Mouse (Mus musculus): ENCODE measurements around the gene Prickle1.

DNA sequence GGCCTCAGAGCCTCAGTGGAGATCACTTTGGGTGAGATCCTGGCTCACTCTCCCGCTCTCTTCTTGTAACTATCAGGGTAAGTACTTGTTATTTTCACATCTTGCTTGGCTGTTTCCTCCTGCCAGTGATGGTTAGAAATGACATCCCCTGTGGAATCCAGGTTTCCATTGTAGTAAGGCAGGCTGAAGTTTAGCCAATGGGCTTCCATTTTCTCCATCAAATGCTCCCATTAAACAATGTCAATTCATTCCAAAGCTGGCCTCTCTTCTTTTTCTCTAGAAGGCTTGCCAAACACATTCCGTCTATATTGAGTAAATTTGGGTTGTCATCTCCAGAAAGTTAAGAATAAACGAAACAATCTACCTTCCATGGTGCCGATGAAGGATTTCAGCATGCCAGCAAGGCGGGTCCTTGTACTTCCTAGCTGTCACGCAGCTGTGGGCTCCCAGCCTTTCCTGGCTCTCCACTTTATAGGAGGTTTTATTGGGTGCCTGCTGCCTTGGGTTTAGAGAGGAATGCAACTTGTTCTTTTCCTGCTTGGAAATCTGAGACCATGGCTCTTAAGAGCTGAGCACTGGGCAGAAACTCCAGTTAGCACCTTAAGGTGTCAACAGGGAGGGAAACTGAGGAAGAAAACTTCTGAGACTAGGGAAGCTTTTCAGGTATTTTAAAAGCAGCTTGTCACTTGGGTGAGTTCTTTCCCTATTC, 22.9 kb upstream of the Prickle1 start:
- TF ChIP-seq CTCF (IDR thresholded peaks at IDR 0.05; ENCODE audit: low read depth), result no peak
- no peak for TF ChIP-seq EP300 (IDR thresholded peaks at IDR 0.05; ENCODE audit: low read depth)
